Mouse (Mus musculus): ENCODE results near the gene Ccdc183.

DNA sequence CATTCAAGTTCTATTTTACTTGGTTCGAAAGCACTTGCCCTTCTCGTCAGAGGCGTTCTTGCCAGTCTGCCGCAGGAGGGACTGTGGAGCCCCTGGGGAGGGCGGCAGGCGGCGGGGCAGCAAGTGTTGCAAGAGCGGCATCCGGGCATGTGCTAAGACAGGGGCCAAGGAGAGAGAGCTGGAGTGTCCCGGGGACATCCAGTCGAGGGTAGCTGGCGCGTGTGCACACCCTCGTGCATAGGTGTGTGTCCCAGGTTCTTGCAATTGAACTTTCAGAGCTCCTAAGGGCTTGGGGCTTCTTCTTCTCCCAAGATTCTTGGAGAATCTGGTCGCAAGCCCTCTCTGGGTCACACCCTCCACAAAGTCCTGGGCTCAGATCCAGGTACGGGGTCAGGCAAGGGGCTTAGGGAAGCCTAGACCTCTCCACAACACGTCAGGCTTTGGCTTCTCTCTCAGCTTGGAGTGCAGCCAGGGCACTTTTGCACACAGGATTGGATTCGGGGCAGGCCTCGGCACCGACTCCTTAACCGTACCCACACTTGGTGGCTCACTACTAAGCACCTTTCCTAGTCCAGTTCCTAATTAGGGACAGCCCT lies 41.9 kb downstream of the Ccdc183 start:
- TF ChIP-seq CTCF (IDR thresholded peaks at IDR 0.05; ENCODE audit: low read depth), result no peak
- TF ChIP-seq EP300 (IDR thresholded peaks at IDR 0.05; ENCODE audit: low read depth), result no peak

Data from liver, embryonic 14.5 days (tissue).